Mouse (Mus musculus): Measurements from ENCODE around the gene Gm10645.
A peak's percentile ranks its signal among the peaks of the same experiment; 100 is the strongest.

Gene Gm10645

DNA sequence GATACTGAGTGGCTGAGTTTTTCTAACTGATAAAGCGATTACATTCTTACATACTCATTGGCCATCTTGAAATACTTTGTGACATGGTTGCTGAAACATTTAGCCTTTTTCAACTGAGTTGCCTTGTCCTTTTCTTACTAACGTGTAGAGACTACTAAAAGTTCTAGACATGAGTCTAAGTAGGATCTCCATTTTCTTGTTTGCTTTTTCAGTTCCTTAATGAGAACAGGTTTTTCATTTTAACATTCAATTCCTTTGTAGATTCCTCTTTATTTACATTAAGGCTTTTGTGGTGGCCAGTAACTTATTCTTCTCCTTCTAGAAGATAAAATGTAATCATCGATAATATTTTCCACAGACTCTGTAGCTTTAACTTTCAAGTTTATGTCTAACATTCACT lies 3.2 kb upstream of the Gm10645 start:
- no peak for DNase-seq (ENCODE audit: low spot score)

DNA sequence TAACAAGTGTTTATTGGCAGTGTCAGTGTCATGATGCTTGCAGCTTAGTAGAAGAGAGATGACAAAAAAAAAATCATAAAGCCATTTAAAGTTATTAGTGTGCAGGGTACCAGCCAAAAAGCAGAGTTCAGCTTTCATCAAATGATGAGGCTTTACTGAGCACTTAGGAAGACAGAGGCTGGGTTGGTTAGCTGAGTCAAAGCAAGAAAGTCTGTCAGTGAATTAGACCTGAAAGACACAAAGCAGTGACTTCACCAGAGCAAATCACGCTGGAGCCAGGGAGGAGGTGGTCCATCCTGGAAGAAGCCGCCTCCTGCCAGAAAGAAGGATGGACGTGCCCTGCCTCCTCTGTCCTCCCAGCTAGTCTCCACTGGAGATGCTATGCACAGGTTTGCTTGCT lies 2.0 kb upstream of the Gm10645 start:
- no peak for DNase-seq (ENCODE audit: low spot score)

DNA sequence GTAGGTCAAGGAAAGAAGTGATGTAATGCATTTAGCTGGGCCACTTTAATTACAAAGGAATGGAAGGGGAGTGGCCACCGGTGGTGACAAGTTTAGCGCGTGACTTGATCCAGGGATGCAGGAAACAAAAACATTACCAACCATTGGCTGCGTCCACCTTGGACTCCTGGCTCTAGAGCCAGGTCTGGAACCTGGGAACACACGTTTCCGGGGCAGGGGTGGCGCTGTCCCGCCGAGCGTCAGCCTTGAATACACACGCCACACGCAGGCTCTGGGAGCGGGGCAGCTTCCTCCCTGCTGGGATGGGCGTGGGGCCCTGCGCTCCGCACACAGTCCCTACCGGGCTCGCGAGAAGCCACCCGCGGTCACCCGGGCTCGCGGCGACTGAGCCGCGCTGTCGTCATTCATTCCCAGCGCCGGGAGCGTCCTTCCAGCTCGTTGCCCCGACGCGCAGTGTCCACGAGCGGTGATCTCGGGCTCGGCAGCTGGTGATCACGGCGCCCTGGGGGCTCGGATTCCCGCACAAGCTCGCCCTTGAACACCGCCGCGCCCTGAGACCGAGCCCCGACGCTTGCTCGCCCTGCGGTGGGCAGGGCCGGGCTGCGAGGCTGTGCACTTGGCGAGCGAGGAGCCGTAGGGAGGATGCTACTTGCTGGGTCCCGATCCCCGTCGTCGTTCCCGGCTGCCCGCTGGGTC lies 587 bp downstream of the Gm10645 start, which contains the start of gene Tbc1d9:
TSS of gene Tbc1d9 (plus strand) at position 118 of the 696 bp plus-strand sequence.
- DNase-seq (ENCODE audit: low spot score), result peak; percentile 73

DNA sequence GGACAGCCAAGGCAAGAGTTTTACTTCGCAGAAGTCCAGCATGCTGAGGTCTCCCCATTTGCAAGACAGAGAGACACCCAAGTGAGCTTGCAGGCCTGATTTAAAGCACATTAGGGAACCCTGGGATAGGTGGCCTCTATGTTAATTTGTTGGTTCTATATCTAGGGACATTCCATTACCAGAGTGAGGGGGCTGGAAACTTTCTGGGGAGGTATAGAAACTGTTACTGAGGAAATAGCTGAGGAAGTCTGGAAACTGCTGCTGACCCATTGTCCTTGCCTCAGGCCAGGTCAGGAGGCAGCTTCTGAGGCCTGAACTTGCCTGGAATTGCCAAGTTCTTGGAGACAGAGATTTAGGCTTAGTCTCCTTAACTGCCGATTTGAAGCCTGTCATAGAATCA lies 5.4 kb downstream of the Gm10645 start:
- DNase-seq (ENCODE audit: low spot score), result no peak

DNA sequence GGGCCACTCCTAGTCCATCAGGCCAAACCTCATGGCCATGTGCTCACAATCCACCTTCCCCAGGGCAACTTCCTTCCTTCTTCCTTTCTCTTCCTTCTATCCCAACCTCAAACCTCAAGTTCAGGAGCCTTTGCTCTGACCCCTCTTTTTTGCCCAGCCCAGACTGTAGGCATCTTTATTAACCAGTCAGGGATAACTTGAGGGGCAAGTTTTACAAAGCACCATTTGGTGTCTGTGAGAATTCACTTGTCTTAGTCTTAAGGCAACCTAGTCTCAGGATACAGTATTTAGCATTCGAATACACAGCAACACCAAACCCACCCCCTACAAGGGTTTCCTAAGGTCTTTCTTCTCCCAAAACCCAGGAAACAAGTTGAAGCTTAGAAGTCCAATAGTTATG lies 6.4 kb downstream of the Gm10645 start:
- no peak for DNase-seq (ENCODE audit: low spot score)

DNA sequence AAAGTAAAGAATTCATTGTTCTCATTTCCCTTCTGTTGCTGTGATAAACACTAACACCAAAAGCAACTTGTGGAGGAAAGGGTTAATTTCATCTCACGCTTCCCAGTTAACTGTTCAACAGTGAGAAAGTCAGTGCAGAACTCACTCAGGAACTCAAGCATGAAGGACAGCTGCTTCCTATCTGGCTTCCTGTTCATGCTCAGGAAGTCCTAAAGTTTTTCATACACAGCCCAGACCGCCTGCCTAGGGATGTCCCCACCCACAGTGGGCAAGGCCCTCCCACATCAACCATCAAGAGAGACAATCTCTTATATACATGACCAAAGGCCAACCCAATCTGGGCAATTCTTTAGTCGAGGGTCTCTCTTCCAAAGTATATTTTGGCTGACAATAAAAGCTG lies 7.0 kb downstream of the Gm10645 start:
- DNase-seq (ENCODE audit: low spot score), result no peak

DNA sequence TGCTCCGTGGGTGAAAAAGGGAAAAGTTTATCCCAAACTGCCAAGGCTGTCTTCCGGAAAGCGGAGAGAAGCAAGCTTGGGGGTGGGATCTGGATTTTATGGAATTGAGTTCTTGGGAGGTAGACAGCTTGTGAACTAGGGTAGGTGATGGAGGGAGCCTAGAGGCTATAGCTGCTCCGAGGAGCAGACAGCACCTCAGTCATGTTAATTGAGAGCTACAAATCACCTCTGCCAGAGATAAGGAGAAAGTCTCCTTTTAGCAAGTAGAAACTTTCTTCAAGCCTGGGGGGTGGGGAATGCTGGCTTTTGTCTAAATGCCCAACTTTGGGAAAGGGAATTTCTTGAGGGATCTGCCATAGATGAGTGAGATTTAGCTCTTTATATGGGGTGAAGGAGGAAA lies 10.9 kb downstream of the Gm10645 start:
- no peak for DNase-seq (ENCODE audit: low spot score)

DNA sequence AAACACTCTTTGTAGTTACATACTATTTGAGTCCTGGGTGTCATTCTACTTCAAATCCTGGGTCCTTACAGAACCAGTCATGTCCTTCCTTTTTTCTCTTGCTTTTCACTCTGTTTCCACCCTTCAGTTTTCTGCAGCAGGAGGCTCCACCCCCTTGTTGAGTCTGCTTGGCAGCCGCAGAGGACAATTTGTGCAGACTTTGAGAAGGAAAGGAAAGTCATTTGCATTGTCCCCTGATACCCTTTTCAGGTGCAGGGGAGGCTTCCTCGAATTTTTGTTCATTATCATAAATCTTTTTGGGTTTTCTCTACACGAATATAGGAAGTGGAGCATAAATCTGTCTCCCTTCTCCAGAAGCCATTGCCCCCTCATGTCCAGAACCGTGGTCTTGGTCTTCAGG lies 13.5 kb downstream of the Gm10645 start:
- DNase-seq (ENCODE audit: low spot score), result no peak

DNA sequence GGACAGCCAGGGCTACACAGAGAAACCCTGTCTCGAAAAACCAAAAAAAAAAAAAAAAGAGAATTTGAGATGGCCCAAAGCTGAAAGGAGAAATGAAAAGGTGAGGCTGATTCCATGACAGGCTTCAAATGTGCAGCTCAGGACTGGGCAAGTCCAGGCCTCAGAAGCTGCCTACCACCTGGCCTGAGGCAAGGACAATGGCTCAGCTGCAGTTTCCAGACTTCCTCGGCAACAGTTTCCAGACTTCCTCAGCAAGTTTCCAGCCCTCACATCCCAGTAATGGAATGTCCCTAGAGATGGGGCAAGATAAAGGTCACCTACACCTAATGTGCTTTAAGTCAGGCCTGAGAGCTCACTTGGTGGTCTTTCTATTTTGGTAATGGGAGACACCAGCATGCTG lies 13.9 kb downstream of the Gm10645 start:
- DNase-seq (ENCODE audit: low spot score), result no peak

DNA sequence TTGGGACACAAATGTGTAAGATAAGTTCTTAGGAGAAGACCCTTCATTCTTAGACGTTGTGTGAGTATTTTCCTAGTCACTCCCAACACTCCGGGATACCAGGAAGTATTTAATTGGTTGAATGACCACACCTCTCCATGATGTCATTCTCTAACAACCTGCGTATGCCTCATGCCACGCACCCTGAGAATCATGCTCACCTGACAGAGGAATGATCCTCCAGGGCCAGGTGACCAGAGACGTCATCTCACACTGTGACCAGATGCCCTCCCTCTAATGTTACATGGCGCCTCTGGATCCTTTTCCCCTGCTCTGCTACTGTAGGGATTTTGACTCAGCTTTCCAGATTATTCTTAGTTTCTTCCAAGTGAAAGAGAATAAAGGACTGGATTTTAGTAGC lies 16.8 kb downstream of the Gm10645 start:
- DNase-seq (ENCODE audit: low spot score), result no peak

DNA sequence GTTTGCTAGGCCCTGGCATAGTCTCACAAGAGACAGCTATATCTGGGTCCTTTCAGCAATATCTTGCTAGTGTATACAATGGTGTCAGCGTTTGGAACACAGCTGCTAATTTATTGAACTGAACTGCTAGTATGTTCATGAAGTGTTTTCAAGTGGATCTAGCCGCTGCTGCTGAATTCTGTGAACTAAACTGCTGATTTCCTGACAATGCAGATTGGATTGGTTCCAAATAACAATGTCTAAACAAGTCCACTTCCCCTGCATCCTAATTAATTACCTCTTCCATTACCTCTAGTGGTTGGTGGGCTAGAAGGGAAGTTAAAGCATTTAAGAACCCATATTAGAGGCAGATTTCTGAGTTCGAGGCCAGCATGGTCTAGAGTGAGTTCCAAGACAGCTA lies 20.5 kb downstream of the Gm10645 start:
- DNase-seq (ENCODE audit: low spot score), result no peak

DNA sequence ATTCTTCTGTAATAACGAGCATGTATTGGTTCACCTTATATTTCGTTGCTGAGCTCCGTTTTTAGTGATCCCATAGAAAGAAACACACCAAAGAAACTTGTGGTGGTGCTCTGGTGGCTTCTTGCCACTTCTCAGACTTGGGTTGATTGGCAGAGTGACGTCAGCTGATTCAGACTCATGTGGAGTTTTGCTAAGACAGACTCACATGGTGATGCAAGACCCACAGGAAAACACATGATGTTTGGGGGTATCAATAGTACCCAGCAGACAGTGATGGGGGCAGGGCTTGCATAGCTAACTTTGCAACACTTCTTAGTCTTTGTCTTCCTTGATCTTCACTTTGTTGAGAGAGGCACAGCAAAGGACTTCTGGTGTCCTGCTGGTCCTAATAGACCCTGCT lies 21.4 kb downstream of the Gm10645 start:
- no peak for DNase-seq (ENCODE audit: low spot score)

DNA sequence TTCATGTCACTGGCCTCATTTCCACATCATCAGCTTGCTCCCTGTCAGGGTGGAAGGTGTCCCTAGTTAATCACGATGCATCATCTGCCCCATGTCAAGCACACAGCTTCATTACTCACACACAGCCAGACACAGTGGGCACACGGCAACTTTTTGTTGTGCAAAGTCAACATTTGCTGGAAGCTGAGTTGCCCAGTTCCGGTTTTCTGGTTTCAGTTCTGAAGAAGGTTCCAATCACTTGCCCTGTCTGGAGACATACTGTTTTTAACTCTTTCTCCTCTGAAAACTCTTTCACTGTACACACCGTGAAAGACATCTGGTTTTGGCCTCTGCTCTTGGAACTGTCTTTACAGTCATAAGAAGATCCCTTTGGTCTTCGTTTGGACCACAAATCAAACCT lies 24.6 kb downstream of the Gm10645 start:
- no peak for DNase-seq (ENCODE audit: low spot score)

DNA sequence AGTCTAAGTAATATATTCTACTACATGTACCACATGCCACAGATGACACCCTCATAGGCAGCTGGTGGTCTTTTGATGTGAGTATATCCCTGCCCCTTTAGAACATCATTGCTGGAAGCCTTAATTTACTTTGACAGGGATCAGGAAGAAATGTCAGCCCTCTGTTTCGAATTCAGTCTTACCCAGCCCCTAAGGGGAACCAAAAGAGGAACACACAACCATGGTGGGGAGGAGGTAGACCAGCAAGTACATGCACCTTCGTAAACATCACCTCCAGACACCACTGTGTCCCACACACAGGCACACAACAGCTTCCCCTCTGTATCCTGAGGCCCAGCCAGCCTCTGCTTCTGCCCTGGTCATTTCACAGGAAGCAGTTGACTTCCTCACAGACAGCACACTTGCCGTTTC lies 25.3 kb downstream of the Gm10645 start:
- DNase-seq (ENCODE audit: low spot score), result no peak

DNA sequence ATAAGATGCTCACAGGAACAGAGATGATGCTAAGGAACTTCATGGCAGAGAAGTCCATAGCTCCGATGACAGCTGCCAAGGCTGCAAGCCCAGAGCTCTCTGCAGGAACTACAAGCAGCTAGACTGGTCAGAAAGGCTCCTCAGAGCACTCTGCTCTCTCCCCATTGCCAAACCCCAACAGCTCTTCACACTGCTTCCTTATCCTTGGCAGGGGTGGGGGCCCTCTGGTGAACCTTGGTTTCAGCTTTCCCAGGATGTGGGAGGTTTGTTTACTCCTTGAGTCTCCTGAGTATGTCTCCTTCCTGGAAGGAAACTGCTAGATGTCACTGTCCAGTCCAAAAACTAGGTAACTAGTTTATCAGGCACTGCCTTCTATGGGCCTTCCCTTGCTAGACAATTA lies 25.9 kb downstream of the Gm10645 start:
- no peak for DNase-seq (ENCODE audit: low spot score)

DNA sequence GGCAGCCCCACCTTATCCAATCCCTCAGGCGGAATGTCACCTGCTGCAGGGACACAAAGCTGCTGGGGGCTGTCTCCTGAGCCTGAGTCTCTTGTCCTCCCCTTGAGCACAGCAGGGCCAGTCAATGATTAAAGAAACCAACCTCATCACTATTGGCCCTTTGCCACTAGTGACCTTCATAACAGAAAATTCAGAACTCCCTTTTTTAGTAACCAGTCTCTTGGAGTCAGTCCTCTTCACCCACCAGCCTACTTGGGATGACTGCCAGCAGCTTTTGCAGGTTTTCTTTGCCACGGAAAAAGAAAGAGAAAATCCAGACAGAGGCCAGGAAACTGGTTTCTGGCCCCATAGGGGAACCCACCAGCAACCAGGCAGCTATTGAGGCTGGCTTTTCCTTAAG lies 30.9 kb downstream of the Gm10645 start:
- DNase-seq (ENCODE audit: low spot score), result peak; percentile 60

Data from testis, postnatal 10 days (tissue).